Comparison of ENCODE assay signal across 18 mouse cellular contexts in genomic region chr2:28624870-28625269, GRCm38 (mm10). TPM values are rescaled to one million over a fixed set of nuclear protein-coding genes. Genes with fewer than 3 reads are reported as not detected.
A peak's percentile ranks its signal among the peaks of the same experiment; 100 is the strongest.
DNase-seq lines count a peak whose midpoint lies in the region; ATAC-seq and TF ChIP-seq lines count a peak whose summit lies in the region.
"Had no signal": no experiment of that assay in that cellular context is flagged by ENCODE, and none has a peak within 500 bp of the region (broad histone marks: within the 10 kb centered on the region; RNA-seq: fewer than 3 reads in every experiment).

No protein-coding gene starts in this region.

- intact Hi-C loops in heart, adult 2 months (cut with DNase I), result no loop called here

- peak; percentile 31 for TF ChIP-seq CTCF in heart, adult 2 months (IDR thresholded peaks at IDR 0.05)
- TF ChIP-seq CTCF in lung, embryonic 14.5 days (IDR thresholded peaks at IDR 0.05; ENCODE audit: low read depth), result 0 out of 2 replicates have a peak, but pooled peaks have one; percentile 26
- peak; percentile 58 to 67 (median 66) for TF ChIP-seq CTCF in MEL (IDR thresholded peaks at IDR 0.05 in 2 of 3, conservative IDR thresholded peaks at IDR 0.05 in 1 of 3; ENCODE audit: control insufficient read depth in 1 of 3, insufficient read depth in 1 of 3, low read depth in 2 of 3, low read length in 3 of 3, poor library complexity in 1 of 3, severe bottlenecking in 1 of 3)
- peak; percentile 53 for TF ChIP-seq CTCF in liver, postnatal 0 days (IDR thresholded peaks at IDR 0.05; ENCODE audit: low read depth)

- H3K27me3 ChIP-seq in heart, adult 2 months (ENCODE audit: control insufficient read depth, insufficient read depth, low read length), result peaks cover 2% of the 10 kb centered on the region; the same call in 1 of the 2 replicates
- peaks cover 21% of the 10 kb centered on the region for H3K27me3 ChIP-seq in heart, embryonic 11.5 days (ENCODE audit: control insufficient read depth, insufficient read depth, low read length)
- H3K27me3 ChIP-seq in lung, embryonic 14.5 days (ENCODE audit: insufficient read depth, low read length), result peaks cover 12% of the 10 kb centered on the region
- H3K27me3 ChIP-seq in MEL (ENCODE audit: control insufficient read depth in 1 of 2, insufficient read depth in 2 of 2, low read length in 2 of 2), result no peaks in the 10 kb centered on the region
- H3K27me3 ChIP-seq in liver, postnatal 0 days (ENCODE audit: insufficient read depth, low read length), result peaks cover 3% of the 10 kb centered on the region; the same call in 1 of the 2 replicates

- H3K9ac ChIP-seq in heart, adult 2 months (ENCODE audit: low read depth, low read length), result no peak overlapping the region
- H3K9ac ChIP-seq in heart, embryonic 11.5 days (ENCODE audit: low read depth, low read length), result no peak overlapping the region
- no peak overlapping the region for H3K9ac ChIP-seq in lung, embryonic 14.5 days
- H3K9ac ChIP-seq in MEL (ENCODE audit: control insufficient read depth, low read depth, low read length, poor library complexity, severe bottlenecking), result no peak overlapping the region
- H3K9ac ChIP-seq in liver, postnatal 0 days (replicated peaks), result no peak overlapping the region
- H3K9ac ChIP-seq: forebrain, embryonic 12.5 days; hindbrain, embryonic 14.5 days; limb, embryonic 12.5 days; lung, embryonic 15.5 days had no signal

- no peak for ATAC-seq in heart, embryonic 11.5 days (replicated peaks; ENCODE audit: insufficient number of reproducible peaks, low FRiP score, low TSS enrichment)
- no peak for ATAC-seq in lung, embryonic 14.5 days (ENCODE audit: insufficient read depth)
- ATAC-seq in liver, postnatal 0 days, result no peak
- ATAC-seq in megakaryocyte progenitor cell, adult 5-6 weeks (replicated peaks; ENCODE audit: poor library complexity), result no peak
- ATAC-seq: midbrain, embryonic 16.5 days had no signal

- H3K4me2 ChIP-seq in heart, embryonic 11.5 days, result no peak overlapping the region
- H3K4me2 ChIP-seq in lung, embryonic 14.5 days, result no peak overlapping the region
- no peak overlapping the region for H3K4me2 ChIP-seq in liver, postnatal 0 days (ENCODE audit: low read depth, low read length)
- H3K4me2 ChIP-seq: forebrain, embryonic 12.5 days; hindbrain, embryonic 14.5 days; limb, embryonic 12.5 days; lung, embryonic 15.5 days had no signal

- TF ChIP-seq EP300 in heart, adult 2 months (IDR thresholded peaks at IDR 0.05; ENCODE audit: insufficient read depth, low read depth, low read length), result no peak
- no peak for TF ChIP-seq EP300 in MEL (IDR thresholded peaks at IDR 0.05; ENCODE audit: low read depth in 1 of 2, low read length in 2 of 2)
- no peak for TF ChIP-seq EP300 in liver, postnatal 0 days (IDR thresholded peaks at IDR 0.05; ENCODE audit: low read depth)

- H3K4me1 ChIP-seq in heart, adult 2 months (ENCODE audit: control insufficient read depth, insufficient read depth, low read length), result no peaks in the 10 kb centered on the region
- no peaks in the 10 kb centered on the region for H3K4me1 ChIP-seq in heart, embryonic 11.5 days (ENCODE audit: control insufficient read depth, insufficient read depth, low read length)
- H3K4me1 ChIP-seq in lung, embryonic 14.5 days (ENCODE audit: insufficient read depth), result no peaks in the 10 kb centered on the region
- peaks cover 3 to 10% of the 10 kb centered on the region in 2 experiments; a peak in 3 of 4 replicates for H3K4me1 ChIP-seq in MEL (ENCODE audit: control insufficient read depth in 1 of 2, insufficient read depth in 2 of 2, low read length in 2 of 2)
- peaks cover 4% of the 10 kb centered on the region; the same call in 1 of the 2 replicates for H3K4me1 ChIP-seq in liver, postnatal 0 days (ENCODE audit: insufficient read depth)
- H3K4me1 ChIP-seq: lung, embryonic 15.5 days had no signal

- DNase-seq in heart, adult 2 months, result no peak
- no peak for DNase-seq in lung, embryonic 14.5 days
- DNase-seq in lung, postnatal 14 days, result no peak
- DNase-seq in MEL (ENCODE audit: low read depth, low spot score), result peak; percentile 71
- no peak for DNase-seq in liver, postnatal 0 days
- DNase-seq in adrenal gland, adult 8-10 months, result no peak
- DNase-seq: cerebellum, adult 2 months; kidney, adult 2 months; right cerebral cortex, postnatal 14 days; thymus, postnatal 36 days had no signal

- H3K4me3 ChIP-seq in heart, adult 2 months, result no peak overlapping the region
- no peak overlapping the region for H3K4me3 ChIP-seq in heart, embryonic 11.5 days (ENCODE audit: low read depth, low read length)
- no peak overlapping the region for H3K4me3 ChIP-seq in lung, embryonic 14.5 days (ENCODE audit: low read depth, low read length)
- no peak overlapping the region for H3K4me3 ChIP-seq in MEL (ENCODE audit: control insufficient read depth in 1 of 2, insufficient read depth in 1 of 2, low read depth in 2 of 2, low read length in 2 of 2)
- no peak overlapping the region for H3K4me3 ChIP-seq in liver, postnatal 0 days (ENCODE audit: low read depth, low read length)
- H3K4me3 ChIP-seq: forebrain, embryonic 12.5 days; limb, embryonic 12.5 days; lung, embryonic 15.5 days had no signal

- TF ChIP-seq POLR2A in heart, adult 2 months (IDR thresholded peaks at IDR 0.05; ENCODE audit: insufficient read depth, low read depth, low read length), result no peak
- no peak for TF ChIP-seq POLR2A in MEL (IDR thresholded peaks at IDR 0.05; ENCODE audit: control insufficient read depth in 1 of 2, insufficient read depth in 1 of 2, low read depth in 1 of 2, low read length in 2 of 2, poor library complexity in 1 of 2)

- no peaks in the 10 kb centered on the region for H3K36me3 ChIP-seq in heart, adult 2 months (ENCODE audit: control insufficient read depth, insufficient read depth, low read length)
- H3K36me3 ChIP-seq in heart, embryonic 11.5 days (ENCODE audit: control insufficient read depth, insufficient read depth, low read length), result no peaks in the 10 kb centered on the region
- H3K36me3 ChIP-seq in lung, embryonic 14.5 days (ENCODE audit: insufficient read depth), result no peaks in the 10 kb centered on the region
- peaks cover 0 to 6% of the 10 kb centered on the region in 2 experiments; a peak in 2 of 4 replicates for H3K36me3 ChIP-seq in MEL (ENCODE audit: control insufficient read depth in 1 of 2, insufficient read depth in 2 of 2, low read length in 2 of 2)
- no peaks in the 10 kb centered on the region for H3K36me3 ChIP-seq in liver, postnatal 0 days (replicated peaks; ENCODE audit: insufficient read depth, low read length)
- H3K36me3 ChIP-seq: forebrain, embryonic 12.5 days; limb, embryonic 12.5 days; lung, embryonic 15.5 days had no signal

- H3K27ac ChIP-seq in heart, adult 2 months, result no peak overlapping the region
- H3K27ac ChIP-seq in heart, embryonic 11.5 days (ENCODE audit: low read depth, low read length), result no peak overlapping the region
- H3K27ac ChIP-seq in lung, embryonic 14.5 days (ENCODE audit: low read depth), result no peak overlapping the region
- no peak overlapping the region for H3K27ac ChIP-seq in MEL (ENCODE audit: control insufficient read depth, low read depth, low read length)
- no peak overlapping the region for H3K27ac ChIP-seq in liver, postnatal 0 days (ENCODE audit: low read depth)
- H3K27ac ChIP-seq: forebrain, embryonic 12.5 days; hindbrain, embryonic 14.5 days; limb, embryonic 12.5 days; lung, embryonic 15.5 days had no signal

- no peaks in the 10 kb centered on the region for H3K9me3 ChIP-seq in heart, embryonic 11.5 days (replicated peaks; ENCODE audit: control insufficient read depth, low read length)
- no peaks in the 10 kb centered on the region for H3K9me3 ChIP-seq in lung, embryonic 14.5 days (ENCODE audit: low read depth, low read length)
- no peaks in the 10 kb centered on the region for H3K9me3 ChIP-seq in MEL (replicated peaks; ENCODE audit: insufficient read depth, low read length)
- H3K9me3 ChIP-seq in liver, postnatal 0 days (ENCODE audit: low read length), result no peaks in the 10 kb centered on the region
- H3K9me3 ChIP-seq: forebrain, embryonic 12.5 days; limb, embryonic 12.5 days; lung, embryonic 15.5 days had no signal

- no peaks in the 10 kb centered on the region for H3K79me2 ChIP-seq in heart, adult 2 months (replicated peaks; ENCODE audit: control insufficient read depth, insufficient read depth, low read length)
- peaks cover 19% of the 10 kb centered on the region for H3K79me2 ChIP-seq in MEL (ENCODE audit: control insufficient read depth, insufficient read depth, low read length, poor library complexity)

- WGBS in heart, adult 2 months, result 79% methylated on average over 3 of the region's 3 CpGs
- 79% methylated on average over 3 of the region's 3 CpGs for WGBS in heart, embryonic 11.5 days (ENCODE audit: insufficient replicate concordance)
- 86% methylated on average over 3 of the region's 3 CpGs for WGBS in lung, embryonic 14.5 days
- 87% methylated on average over 3 of the region's 3 CpGs for WGBS in liver, postnatal 0 days (ENCODE audit: insufficient replicate concordance)

- TF ChIP-seq RAD21 in MEL (IDR thresholded peaks at IDR 0.05; ENCODE audit: low read depth, low read length), result peak; percentile 14

RNA-seq across cellular contexts. Expression of gene Gfi1b, which starts 3.1 kb away (rescaled TPM):
- total RNA-seq in heart, adult 2 months (2021), result not detected
- polyA plus RNA-seq in heart, adult 2 months (2012; rRNA removed), result 0.12 TPM in 2 replicates
- 7.6 and 10.9 TPM in 2 replicates for polyA plus RNA-seq in heart, embryonic 11.5 days (2014; fragmentation: Nextera tagmentation; extraction: Ambion mirVana)
- polyA plus RNA-seq in lung, embryonic 14.5 days (2014; fragmentation: Nextera tagmentation; extraction: Ambion mirVana), result 0.51 and 0.69 TPM in 2 replicates
- 75.1 and 82.9 TPM in 2 replicates for total RNA-seq in MEL (2012; rRNA removed)
- 100 to 1,000 TPM; 194 to 277 TPM for polyA plus RNA-seq in MEL (2012; ENCODE audit: insufficient read depth in 1 of 2, insufficient read length in 2 of 2, low read depth in 1 of 2, low replicate concordance in 2 of 2, missing spikeins in 1 of 2)
- 48.9 and 52.2 TPM in 2 replicates for polyA plus RNA-seq in liver, postnatal 0 days (2015; fragmentation: Nextera tagmentation; extraction: Ambion mirVana)
- total RNA-seq in megakaryocyte progenitor cell, adult 5-6 weeks (2015), result 15.6 and 28.3 TPM in 2 replicates
- 10.3 and 13.1 TPM in 2 replicates for total RNA-seq in megakaryocyte progenitor cell, adult 5-6 weeks (2017)
- not detected for total RNA-seq in adrenal gland, adult 8-10 months (2022)
- total RNA-seq: left cerebral cortex, adult 18-20 months had no signal
- polyA plus RNA-seq: hindbrain, embryonic 14.5 days; midbrain, embryonic 16.5 days had no signal

RNA-seq across cellular contexts. Expression of gene Tsc1, which starts 16.2 kb away (rescaled TPM):
- 10 to 100 TPM; 24.9 to 29.3 TPM for total RNA-seq in heart, adult 2 months (2021)
- polyA plus RNA-seq in heart, adult 2 months (2012; rRNA removed), result 11.5 and 22.7 TPM in 2 replicates
- 14.2 and 16.2 TPM in 2 replicates for polyA plus RNA-seq in heart, embryonic 11.5 days (2014; fragmentation: Nextera tagmentation; extraction: Ambion mirVana)
- 19.9 and 22.2 TPM in 2 replicates for polyA plus RNA-seq in lung, embryonic 14.5 days (2014; fragmentation: Nextera tagmentation; extraction: Ambion mirVana)
- total RNA-seq in MEL (2012; rRNA removed), result 7.5 and 8.0 TPM in 2 replicates
- 10 to 100 TPM in 1 of 2 experiments, not detected in 1; 16.4 TPM for polyA plus RNA-seq in MEL (2012; ENCODE audit: insufficient read depth in 1 of 2, insufficient read length in 2 of 2, low read depth in 1 of 2, low replicate concordance in 2 of 2, missing spikeins in 1 of 2)
- 3.7 TPM in 2 replicates for polyA plus RNA-seq in liver, postnatal 0 days (2015; fragmentation: Nextera tagmentation; extraction: Ambion mirVana)
- 9.4 and 10.3 TPM in 2 replicates for total RNA-seq in megakaryocyte progenitor cell, adult 5-6 weeks (2015)
- total RNA-seq in megakaryocyte progenitor cell, adult 5-6 weeks (2017), result 7.1 and 12.1 TPM in 2 replicates
- total RNA-seq in adrenal gland, adult 8-10 months (2022), result 10 to 100 TPM; 20.0 to 30.8 (median 25.2) TPM

RNA-seq across cellular contexts. Expression of gene Gtf3c5, which starts 41.3 kb away (rescaled TPM):
- total RNA-seq in heart, adult 2 months (2021), result 10 to 100 TPM; 11.0 to 12.2 TPM
- 14.3 and 21.9 TPM in 2 replicates for polyA plus RNA-seq in heart, adult 2 months (2012; rRNA removed)
- polyA plus RNA-seq in heart, embryonic 11.5 days (2014; fragmentation: Nextera tagmentation; extraction: Ambion mirVana), result 22.5 and 23.3 TPM in 2 replicates
- 33.9 and 41.9 TPM in 2 replicates for polyA plus RNA-seq in lung, embryonic 14.5 days (2014; fragmentation: Nextera tagmentation; extraction: Ambion mirVana)
- total RNA-seq in MEL (2012; rRNA removed), result 20.3 and 22.5 TPM in 2 replicates
- 10 to 100 TPM in 1 of 2 experiments, not detected in 1; 50.2 TPM for polyA plus RNA-seq in MEL (2012; ENCODE audit: insufficient read depth in 1 of 2, insufficient read length in 2 of 2, low read depth in 1 of 2, low replicate concordance in 2 of 2, missing spikeins in 1 of 2)
- 4.5 and 5.8 TPM in 2 replicates for polyA plus RNA-seq in liver, postnatal 0 days (2015; fragmentation: Nextera tagmentation; extraction: Ambion mirVana)
- 16.2 and 19.1 TPM in 2 replicates for total RNA-seq in megakaryocyte progenitor cell, adult 5-6 weeks (2015)
- 11.0 and 13.0 TPM in 2 replicates for total RNA-seq in megakaryocyte progenitor cell, adult 5-6 weeks (2017)
- total RNA-seq in adrenal gland, adult 8-10 months (2022), result 10 to 100 TPM; 21.4 to 26.3 (median 23.4) TPM
